Mouse (Mus musculus) forebrain, embryonic 13.5 days (tissue): ENCODE measurements around the gene Sh3bp4. TPM values are rescaled to one million over a fixed set of nuclear protein-coding genes. Genes with fewer than 3 reads are reported as not detected.
A peak's percentile ranks its signal among the peaks of the same experiment; 100 is the strongest.

Experiments
- ATAC-seq: fragments of 200-750 bp; cut with Nextera tagmentation; 2 replicates; pipeline ENCODE4 v1.8.0; 2017
- H3K27ac ChIP-seq: fragments of 300-500 bp; sonication (generic); 2 replicates; pipeline ENCODE4 v1.5.1; 2015; ENCODE audit warnings: inconsistent platforms, mild to moderate bottlenecking, moderate library complexity
- H3K27me3 ChIP-seq: fragments of 300-500 bp; sonication (generic); 2 replicates; pipeline ENCODE4 v1.6.1; 2015; ENCODE audit warnings: mild to moderate bottlenecking, inconsistent platforms
- H3K36me3 ChIP-seq: fragments of 300-500 bp; sonication (generic); 2 replicates; pipeline ENCODE4 v1.6.1; 2015; ENCODE audit warnings: mild to moderate bottlenecking, inconsistent platforms; ENCODE audit not compliant: poor library complexity, severe bottlenecking
- H3K4me1 ChIP-seq: fragments of 300-500 bp; sonication (generic); 2 replicates; pipeline ENCODE4 v1.6.1; 2015; ENCODE audit warnings: inconsistent platforms
- H3K4me2 ChIP-seq: fragments of 300-500 bp; sonication (generic); 2 replicates; pipeline ENCODE4 v1.6.1; 2015; ENCODE audit warnings: inconsistent platforms, mild to moderate bottlenecking, moderate library complexity
- H3K4me3 ChIP-seq: fragments of 300-500 bp; sonication (generic); 2 replicates; pipeline ENCODE4 v1.5.1; 2015; ENCODE audit warnings: mild to moderate bottlenecking, inconsistent platforms
- H3K9ac ChIP-seq: fragments of 300-500 bp; sonication (generic); 2 replicates; pipeline ENCODE4 v1.6.1; 2015; ENCODE audit warnings: mild to moderate bottlenecking, inconsistent platforms
- H3K9me3 ChIP-seq: fragments of 300-500 bp; sonication (generic); replicated peaks from 2 replicates; pipeline ENCODE4 v1.6.1; 2016; ENCODE audit warnings: inconsistent platforms
- WGBS: fragments of 180-500 bp; shearing (Covaris S2); methylation state at CpG from one replicate; pipeline ENCODE4 v1.1.7; 2015; 5-methylcytosine and 5-hydroxymethylcytosine counted together
- polyA plus RNA-seq: library from polyadenylated mRNA; unstranded; fragments of >200 nt; fragmentation: Nextera tagmentation; extraction: Ambion mirVana; gene quantifications from 2 replicates; pipeline ENCODE4 v1.2.1, GENCODE M21; 2015

Sh3bp4 gene
- polyA plus RNA-seq, 1 experiment from 2014 or later = 16.1 TPM

DNA sequence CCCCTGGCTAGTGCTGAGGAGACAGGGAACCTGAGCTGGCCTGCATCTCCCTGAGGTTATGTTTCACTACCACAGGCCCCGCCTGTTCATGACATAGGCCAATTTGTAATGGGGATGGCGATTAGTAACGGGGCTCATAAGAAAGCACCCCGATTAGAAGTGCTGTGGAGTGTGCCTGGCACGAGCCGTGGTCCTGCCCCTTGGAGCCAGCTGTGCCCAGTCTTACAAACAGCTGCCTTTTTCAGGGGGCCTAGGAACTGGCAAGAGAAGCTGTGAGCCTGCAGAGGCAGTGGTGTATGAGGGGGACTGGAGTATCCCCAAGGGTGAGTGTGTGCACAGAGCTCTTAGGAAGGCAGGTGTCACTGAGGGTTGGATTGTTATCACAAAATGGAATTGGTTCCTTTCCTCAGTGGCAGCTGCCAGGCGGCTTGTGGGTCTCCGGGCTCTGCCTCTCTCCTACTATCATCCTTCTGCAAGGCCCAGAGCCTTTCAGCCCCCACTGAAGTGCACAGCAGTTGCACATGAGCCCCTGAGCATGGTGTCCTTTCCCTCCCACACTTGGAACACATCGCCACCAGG, 16.4 kb downstream of the Sh3bp4 start:
- 82% methylated on average over 9 of the region's 9 CpGs for WGBS

DNA sequence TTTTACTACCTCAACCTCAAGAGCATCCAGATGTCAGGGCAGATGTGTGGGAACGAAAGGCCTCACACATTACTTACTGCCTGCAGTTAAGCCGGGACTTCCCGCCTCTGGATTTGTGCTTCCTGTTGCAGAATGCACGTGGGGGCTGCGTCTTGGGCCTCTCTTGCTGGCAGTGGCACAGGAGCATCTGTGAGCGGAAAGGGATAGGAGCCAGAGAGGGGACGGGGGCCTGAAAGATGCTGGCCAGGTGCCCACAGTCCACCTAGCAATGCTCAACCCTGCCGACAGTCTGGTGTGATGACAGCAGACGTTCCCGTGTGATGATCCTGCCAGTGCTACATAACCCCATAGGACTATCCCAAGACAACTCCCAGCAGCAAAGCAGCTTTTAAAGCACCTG, 17.9 kb downstream of the Sh3bp4 start:
- Histone ChIP-seq H3K27me3 (no peaks in the 10 kb centered on the region), H3K27ac (no peak overlapping the region), H3K9me3 (no peaks in the 10 kb centered on the region), H3K4me2 (no peak overlapping the region), H3K4me1 (peaks cover 41% of the 10 kb centered on the region), H3K36me3 (no peaks in the 10 kb centered on the region), H3K9ac (no peak overlapping the region), H3K4me3 (no peak overlapping the region)
- ATAC-seq = no peak
- WGBS = 48% methylated on average over 10 of the region's 10 CpGs

More for the DNA sequence above, 16.4 kb downstream of the Sh3bp4 start:
- Histone ChIP-seq H3K9ac (peak overlapping the region; percentile 10; the same call in 1 of the 2 replicates), H3K27me3 (no peaks in the 10 kb centered on the region), H3K4me3 (no peak overlapping the region), H3K4me2 (no peak overlapping the region), H3K4me1 (peaks cover 40% of the 10 kb centered on the region), H3K36me3 (no peaks in the 10 kb centered on the region), H3K27ac (no peak overlapping the region; the same call in 1 of the 2 replicates), H3K9me3 (no peaks in the 10 kb centered on the region)
- ATAC-seq = no peak

DNA sequence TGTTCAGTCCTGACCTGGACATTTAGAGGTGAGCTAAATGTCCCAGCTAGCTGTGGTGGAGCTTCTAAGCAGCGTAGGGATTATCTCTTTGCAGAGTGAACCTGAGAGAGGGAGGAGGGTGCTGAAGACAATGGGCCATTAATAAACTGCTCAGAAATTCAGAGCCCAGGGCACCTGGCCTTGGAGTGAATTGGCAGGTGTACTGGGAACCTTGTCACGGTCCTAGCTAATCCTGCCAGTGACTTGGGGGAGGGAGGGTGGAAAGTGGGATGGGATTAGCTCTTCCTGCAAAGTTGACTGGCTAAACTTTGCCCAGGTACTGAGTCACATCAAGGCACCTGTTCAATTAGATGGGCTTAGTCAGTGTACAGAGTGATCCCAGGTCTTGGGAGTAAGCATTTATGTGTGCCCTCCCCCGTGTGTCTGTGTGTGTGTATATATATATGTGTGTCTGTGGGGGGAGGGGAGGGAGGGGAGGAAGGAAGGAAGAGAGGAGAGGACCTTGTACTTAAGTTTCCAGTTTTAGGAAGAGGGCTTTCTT, 18.6 kb downstream of the Sh3bp4 start:
- Histone ChIP-seq H3K4me2 (no peak overlapping the region), H3K36me3 (no peaks in the 10 kb centered on the region), H3K9me3 (no peaks in the 10 kb centered on the region), H3K27me3 (no peaks in the 10 kb centered on the region), H3K4me3 (no peak overlapping the region), H3K27ac (no peak overlapping the region), H3K9ac (no peak overlapping the region), H3K4me1 (peaks cover 47% of the 10 kb centered on the region)
- no peak for ATAC-seq
- 40% methylated on average over 3 of the region's 3 CpGs for WGBS

DNA sequence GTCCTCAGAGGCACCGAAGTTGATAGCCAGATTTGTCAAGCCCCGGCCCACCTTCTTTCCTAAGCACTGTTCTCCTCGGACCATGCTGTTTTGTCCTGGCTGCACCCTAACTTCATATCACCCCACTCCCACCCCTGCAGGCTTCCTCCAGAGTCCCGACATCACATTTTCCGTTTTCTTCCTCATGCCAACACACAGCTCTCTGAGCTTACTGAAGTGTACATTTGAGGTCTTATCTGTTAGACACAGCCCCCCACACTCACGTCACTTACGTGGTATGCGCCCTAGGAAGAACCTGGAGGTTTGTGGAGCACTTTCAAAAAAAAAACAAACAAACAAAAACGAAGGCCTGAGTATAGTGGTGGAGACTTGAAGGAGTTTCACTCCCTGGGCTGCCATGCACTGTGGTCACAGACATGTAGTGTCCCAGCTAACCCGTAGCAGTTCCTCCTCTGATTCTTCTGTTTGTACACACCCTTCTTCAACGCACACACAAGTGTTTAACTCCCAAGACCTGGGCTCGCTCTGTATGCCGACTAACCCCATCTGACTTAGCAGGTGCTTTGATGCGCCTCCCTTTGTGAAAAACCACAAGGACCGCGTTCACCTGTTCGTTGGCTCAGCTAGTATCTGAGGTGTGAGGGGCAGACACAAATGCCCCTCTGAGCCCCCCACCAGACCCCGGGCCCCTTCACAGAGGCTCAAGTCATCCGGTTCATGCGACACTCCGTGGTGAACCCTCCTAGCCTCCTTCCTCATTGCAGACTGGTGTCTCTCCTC, 19.8 kb downstream of the Sh3bp4 start:
- Histone ChIP-seq H3K27me3 (no peaks in the 10 kb centered on the region), H3K9me3 (no peaks in the 10 kb centered on the region), H3K27ac (no peak overlapping the region), H3K4me3 (no peak overlapping the region), H3K4me2 (no peak overlapping the region), H3K36me3 (no peaks in the 10 kb centered on the region), H3K9ac (no peak overlapping the region), H3K4me1 (peaks cover 59% of the 10 kb centered on the region)
- no peak for ATAC-seq
- WGBS = 82% methylated on average over 21 of the region's 21 CpGs

DNA sequence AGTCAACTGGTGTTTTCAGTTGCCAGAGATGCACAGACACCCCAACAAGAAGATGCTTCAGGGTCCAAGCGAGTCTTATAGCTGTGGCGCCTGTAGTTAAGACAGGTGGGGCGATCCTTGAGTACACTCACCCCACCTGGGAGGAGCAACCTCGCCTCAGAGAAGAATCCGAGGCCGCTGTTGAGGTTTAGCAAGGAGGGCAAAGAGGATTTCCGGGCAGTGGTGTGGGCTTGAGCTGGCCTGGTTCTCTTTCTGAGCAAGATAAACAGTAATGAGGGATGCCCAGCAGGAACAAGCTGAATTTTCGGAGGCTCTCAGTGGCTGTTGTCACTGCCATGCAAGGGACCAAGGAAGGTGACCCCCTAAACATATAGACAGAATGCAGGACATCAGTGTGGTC, 20.5 kb downstream of the Sh3bp4 start:
- WGBS = 76% methylated on average over 8 of the region's 8 CpGs
- H3K4me1 ChIP-seq = peaks cover 65% of the 10 kb centered on the region
- no peaks in the 10 kb centered on the region for H3K9me3 ChIP-seq
- no peak for ATAC-seq
- H3K4me3 ChIP-seq = no peak overlapping the region
- no peaks in the 10 kb centered on the region for H3K36me3 ChIP-seq
- no peak overlapping the region for H3K27ac ChIP-seq
- H3K27me3 ChIP-seq = no peaks in the 10 kb centered on the region
- H3K4me2 ChIP-seq = no peak overlapping the region
- H3K9ac ChIP-seq = no peak overlapping the region

DNA sequence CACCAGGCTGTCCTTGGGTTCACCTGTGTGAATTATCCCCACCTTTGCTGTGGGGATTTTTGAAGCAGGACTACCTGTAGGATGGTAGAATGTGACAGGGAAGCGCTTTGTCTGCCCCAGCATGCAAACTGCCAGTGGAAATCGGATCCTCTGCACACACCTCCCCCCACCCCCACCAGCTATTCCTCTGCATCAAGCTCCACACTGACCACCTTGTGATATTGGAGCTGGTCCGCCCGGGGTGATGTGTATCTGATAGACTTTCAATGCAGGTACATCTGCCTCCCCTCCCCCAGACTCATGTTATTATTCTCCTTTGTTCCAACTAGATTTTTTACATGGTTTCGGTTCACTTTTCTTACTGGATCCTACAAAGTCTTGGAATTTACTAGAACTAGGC, 21.8 kb downstream of the Sh3bp4 start:
- 39% methylated on average over 5 of the region's 5 CpGs for WGBS
- Histone ChIP-seq H3K27ac (peak overlapping the region; percentile 61), H3K36me3 (no peaks in the 10 kb centered on the region), H3K4me2 (peak overlapping the region; percentile 44), H3K4me1 (peaks cover 67% of the 10 kb centered on the region), H3K9me3 (no peaks in the 10 kb centered on the region), H3K27me3 (no peaks in the 10 kb centered on the region), H3K4me3 (no peak overlapping the region), H3K9ac (no peak overlapping the region; the same call in 1 of the 2 replicates)
- ATAC-seq = no peak

DNA sequence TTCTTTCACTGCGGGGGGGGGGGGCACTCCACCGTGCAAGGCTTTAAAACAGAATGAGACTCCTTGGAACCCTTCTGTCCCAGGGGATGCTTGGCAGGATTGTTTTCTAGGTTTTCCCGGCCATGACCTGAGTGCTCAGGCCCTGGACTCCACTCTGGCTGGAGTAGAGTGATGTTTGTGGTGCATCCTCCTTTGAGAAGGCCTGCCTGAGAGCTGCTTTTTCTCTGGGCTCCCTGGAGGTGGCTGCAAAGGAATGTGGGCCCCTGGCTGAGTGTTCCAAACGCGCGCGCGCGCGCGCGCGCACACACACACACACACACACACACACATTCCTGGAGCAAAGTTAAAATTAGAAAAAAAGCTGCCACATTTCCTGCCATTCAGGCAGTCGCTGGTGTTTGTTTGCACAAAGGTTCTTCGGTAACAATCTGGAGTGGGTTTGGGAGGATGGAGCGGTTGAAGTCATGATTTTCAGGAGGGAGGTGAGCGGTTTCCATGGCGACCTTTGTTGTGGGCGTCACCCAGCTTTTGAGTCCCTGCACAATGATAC, 22.3 kb downstream of the Sh3bp4 start:
- 3% methylated on average over 19 of the region's 19 CpGs for WGBS
- peak; percentile 52; the same call in 1 of the 2 replicates for ATAC-seq
- peak overlapping the region; percentile 37 for H3K9ac ChIP-seq

DNA sequence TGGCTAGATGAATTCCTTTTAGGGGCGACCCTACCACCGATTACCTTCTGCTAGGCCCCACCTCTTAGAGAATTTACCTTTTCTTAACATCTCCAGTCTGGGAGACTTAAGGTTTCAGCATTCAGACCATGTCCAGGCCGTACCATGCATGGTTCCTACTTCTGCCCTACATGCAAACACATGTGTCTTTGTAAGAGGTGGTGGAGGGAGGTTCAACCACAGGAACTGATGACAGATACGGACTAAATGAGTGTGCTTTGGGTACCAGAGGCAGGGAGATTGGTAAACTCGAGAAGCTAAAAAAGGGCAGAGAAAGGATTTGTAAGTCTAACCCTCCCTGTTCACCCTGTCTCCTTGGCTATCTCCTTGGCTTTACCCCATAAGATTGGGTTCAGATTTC, 23.5 kb downstream of the Sh3bp4 start:
- Histone ChIP-seq H3K36me3 (no peaks in the 10 kb centered on the region), H3K4me2 (no peak overlapping the region), H3K9ac (no peak overlapping the region), H3K9me3 (no peaks in the 10 kb centered on the region), H3K4me3 (no peak overlapping the region), H3K27me3 (no peaks in the 10 kb centered on the region), H3K4me1 (peaks cover 56% of the 10 kb centered on the region), H3K27ac (no peak overlapping the region)
- WGBS = 68% methylated on average over 5 of the region's 5 CpGs
- ATAC-seq = no peak

More for the DNA sequence above, 22.3 kb downstream of the Sh3bp4 start:
- H3K27ac ChIP-seq = peak overlapping the region; percentile 61
- H3K9me3 ChIP-seq = no peaks in the 10 kb centered on the region
- H3K4me2 ChIP-seq = peak overlapping the region; percentile 44
- 0 out of 2 replicates have a peak overlapping the region, but pooled peaks have one; percentile 6 for H3K4me3 ChIP-seq
- H3K27me3 ChIP-seq = no peaks in the 10 kb centered on the region
- H3K4me1 ChIP-seq = peaks cover 66% of the 10 kb centered on the region
- H3K36me3 ChIP-seq = no peaks in the 10 kb centered on the region

DNA sequence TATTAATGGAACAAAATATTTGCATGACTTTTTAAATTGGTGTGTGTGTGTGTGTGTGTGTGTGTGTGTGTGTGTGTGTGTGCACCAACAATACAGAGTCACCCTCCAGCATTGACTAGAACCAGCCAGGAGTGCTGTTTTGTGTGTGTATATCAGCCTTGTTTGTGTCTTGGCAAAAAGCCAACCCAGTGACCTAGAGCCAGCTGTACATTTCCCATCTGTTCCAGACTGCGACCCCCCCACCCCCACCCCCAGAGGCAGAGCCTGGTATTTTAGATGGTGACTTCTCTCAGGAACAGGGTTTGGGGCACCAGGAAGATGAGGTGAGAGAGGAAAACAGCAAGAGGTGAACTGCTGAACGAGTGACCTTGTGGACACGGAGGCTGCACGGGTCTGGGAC, 24.2 kb downstream of the Sh3bp4 start:
- Histone ChIP-seq H3K9me3 (no peaks in the 10 kb centered on the region), H3K4me1 (peaks cover 53% of the 10 kb centered on the region)
- 57% methylated on average over 4 of the region's 4 CpGs for WGBS

DNA sequence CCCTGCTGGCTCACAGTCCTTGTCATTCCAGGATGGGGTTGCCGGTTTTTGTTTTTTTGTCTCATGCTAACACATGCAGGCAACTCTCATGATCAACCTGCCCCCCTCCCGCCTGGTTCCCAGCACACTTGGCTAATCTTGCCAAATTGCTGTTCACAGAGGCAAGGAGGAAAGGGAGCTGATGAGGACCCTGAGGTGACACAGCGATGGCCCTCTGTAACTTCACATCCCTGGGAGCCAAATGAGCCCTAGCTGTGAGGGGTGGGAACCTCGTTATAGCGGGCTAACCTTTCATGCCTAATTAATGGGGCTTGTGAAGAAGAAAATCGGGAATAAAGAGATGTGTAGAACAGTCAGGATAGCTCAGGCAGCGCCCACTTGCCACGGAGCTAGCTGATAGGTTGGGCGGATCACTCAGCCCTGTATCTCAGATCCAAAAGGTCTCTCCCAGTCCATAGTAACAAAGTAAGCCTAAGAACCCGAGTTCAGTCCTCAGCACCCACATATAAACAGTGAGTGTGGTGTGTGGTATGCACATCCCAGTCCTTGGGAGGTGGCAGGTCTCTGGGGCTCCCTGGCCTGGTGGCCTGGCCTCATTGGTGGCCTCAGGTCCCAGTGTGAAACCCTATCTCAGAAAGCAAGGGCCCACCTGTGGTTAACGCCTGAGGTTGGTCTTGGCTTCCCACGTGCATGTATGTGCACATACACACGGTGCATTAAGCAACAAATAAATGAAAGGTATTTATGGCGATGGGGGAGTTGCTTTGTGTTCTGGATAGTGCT, 25.6 kb downstream of the Sh3bp4 start:
- H3K4me2 ChIP-seq = peak overlapping the region; percentile 28; the same call in 1 of the 2 replicates
- H3K27ac ChIP-seq = no peak overlapping the region
- no peaks in the 10 kb centered on the region for H3K27me3 ChIP-seq
- H3K4me3 ChIP-seq = no peak overlapping the region
- ATAC-seq = peak; percentile 53; the same call in 1 of the 2 replicates
- peaks cover 50% of the 10 kb centered on the region for H3K4me1 ChIP-seq
- no peak overlapping the region for H3K9ac ChIP-seq
- H3K36me3 ChIP-seq = no peaks in the 10 kb centered on the region
- no peaks in the 10 kb centered on the region for H3K9me3 ChIP-seq
- WGBS = 14% methylated on average over 14 of the region's 14 CpGs

More for the DNA sequence above, 24.2 kb downstream of the Sh3bp4 start:
- ATAC-seq = no peak
- no peak overlapping the region for H3K27ac ChIP-seq
- no peak overlapping the region for H3K4me2 ChIP-seq
- no peaks in the 10 kb centered on the region for H3K36me3 ChIP-seq
- H3K4me3 ChIP-seq = no peak overlapping the region
- H3K27me3 ChIP-seq = no peaks in the 10 kb centered on the region
- no peak overlapping the region for H3K9ac ChIP-seq

DNA sequence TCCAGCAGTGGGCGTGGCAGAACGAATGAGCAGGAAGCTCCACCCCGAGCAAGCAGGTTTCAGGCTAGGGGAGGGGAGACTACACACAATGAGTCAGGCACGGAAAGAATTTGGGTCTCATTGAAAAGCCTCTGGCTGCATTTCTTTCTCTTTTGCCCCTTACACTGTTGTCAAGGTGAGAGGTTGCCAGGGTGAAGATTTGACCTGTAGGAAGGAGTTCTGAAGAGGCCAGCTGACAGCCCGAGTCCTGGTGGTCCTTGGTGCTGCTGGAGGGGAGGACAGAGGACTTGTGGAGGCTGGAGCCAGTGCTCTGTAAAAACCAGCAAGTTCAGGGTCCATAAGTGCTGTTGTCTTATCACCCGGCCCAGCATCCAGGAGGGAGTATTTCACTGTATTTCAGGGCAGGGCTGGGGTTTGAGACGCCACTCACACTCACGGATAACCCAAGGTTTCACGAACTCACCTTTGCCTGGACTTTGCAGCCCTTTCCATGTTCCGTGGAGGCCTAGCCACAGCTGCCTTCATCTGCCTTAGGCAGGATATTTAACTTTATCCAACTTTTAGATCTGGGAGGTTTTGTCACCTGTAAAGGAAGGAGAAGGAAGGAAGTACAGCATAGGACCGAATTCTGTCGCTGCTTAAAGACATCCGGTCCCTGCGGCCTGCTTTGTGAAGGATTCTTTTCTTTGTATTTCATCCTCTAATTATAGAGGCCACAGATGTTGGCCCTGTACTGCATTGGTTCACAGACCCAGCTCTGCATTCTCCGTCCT, 32.2 kb downstream of the Sh3bp4 start:
- H3K4me1 ChIP-seq = peaks cover 37% of the 10 kb centered on the region
- H3K36me3 ChIP-seq = no peaks in the 10 kb centered on the region
- H3K9me3 ChIP-seq = no peaks in the 10 kb centered on the region
- H3K4me2 ChIP-seq = no peak overlapping the region
- H3K9ac ChIP-seq = no peak overlapping the region
- H3K27ac ChIP-seq = no peak overlapping the region
- WGBS = 22% methylated on average over 15 of the region's 15 CpGs
- H3K4me3 ChIP-seq = no peak overlapping the region
- H3K27me3 ChIP-seq = no peaks in the 10 kb centered on the region
- ATAC-seq = no peak
